Comparison of ENCODE assay signal across 20 mouse cellular contexts in the genomic region with DNA sequence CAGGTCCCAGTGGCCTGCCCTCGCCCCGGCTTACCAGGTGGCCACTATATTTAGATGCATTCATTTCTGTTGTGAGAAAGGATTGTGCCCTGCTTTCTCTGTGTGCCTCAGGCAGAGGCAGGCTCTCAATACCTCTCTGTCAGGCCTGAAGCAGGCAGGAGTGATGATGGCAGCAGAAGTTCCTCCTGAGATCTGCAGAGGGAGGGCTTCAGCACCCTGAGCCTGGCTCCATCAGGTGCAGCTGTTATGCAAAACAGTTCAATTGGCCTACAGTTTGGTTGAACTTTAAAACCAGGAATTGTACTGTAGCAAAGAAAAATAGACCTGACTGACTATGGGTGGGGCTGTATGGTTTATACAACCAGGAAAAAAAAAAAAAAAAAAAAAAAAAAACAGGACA.
DNase-seq lines count a peak whose midpoint lies in the region; ATAC-seq and TF ChIP-seq lines count a peak whose summit lies in the region.
"Had no signal": no experiment of that assay in that cellular context is flagged by ENCODE, and none has a peak within 500 bp of the region (broad histone marks: within the 10 kb centered on the region; RNA-seq: fewer than 3 reads in every experiment).

No protein-coding gene starts in this region.

- H3K27me3 ChIP-seq in forebrain, embryonic 10.5 days (ENCODE audit: poor library complexity, severe bottlenecking): no peaks in the 10 kb centered on the region
- H3K27me3 ChIP-seq in forebrain, embryonic 11.5 days (ENCODE audit: control insufficient read depth, insufficient read depth, low read length): no peaks in the 10 kb centered on the region
- H3K27me3 ChIP-seq in liver, embryonic 12.5 days (replicated peaks): no peaks in the 10 kb centered on the region
- H3K27me3 ChIP-seq in kidney, postnatal 0 days (ENCODE audit: insufficient read depth, low read length): no peaks in the 10 kb centered on the region
- no peaks in the 10 kb centered on the region for H3K27me3 ChIP-seq in small intestine, adult 2 months (ENCODE audit: control insufficient read depth, insufficient read depth, low read length)
- H3K27me3 ChIP-seq: embryonic facial prominence, embryonic 15.5 days; forebrain, embryonic 12.5 days; lung, embryonic 15.5 days had no signal

- H3K9ac ChIP-seq in forebrain, embryonic 11.5 days (ENCODE audit: low read length): no peak overlapping the region
- no peak overlapping the region for H3K9ac ChIP-seq in liver, embryonic 12.5 days
- H3K9ac ChIP-seq in kidney, postnatal 0 days (ENCODE audit: low read depth, low read length): no peak overlapping the region
- H3K9ac ChIP-seq: embryonic facial prominence, embryonic 15.5 days; forebrain, embryonic 12.5 days; lung, embryonic 15.5 days had no signal

- H3K36me3 ChIP-seq in forebrain, embryonic 10.5 days (replicated peaks): no peaks in the 10 kb centered on the region
- no peaks in the 10 kb centered on the region for H3K36me3 ChIP-seq in forebrain, embryonic 11.5 days (ENCODE audit: control insufficient read depth, insufficient read depth, low read length)
- H3K36me3 ChIP-seq in liver, embryonic 12.5 days: no peaks in the 10 kb centered on the region
- no peaks in the 10 kb centered on the region for H3K36me3 ChIP-seq in kidney, postnatal 0 days (ENCODE audit: insufficient read depth, low read length)
- no peaks in the 10 kb centered on the region for H3K36me3 ChIP-seq in small intestine, adult 2 months (ENCODE audit: control insufficient read depth, insufficient read depth, low read length)
- H3K36me3 ChIP-seq: embryonic facial prominence, embryonic 15.5 days; forebrain, embryonic 12.5 days; lung, embryonic 15.5 days had no signal

- no peak overlapping the region for H3K4me2 ChIP-seq in forebrain, embryonic 11.5 days (ENCODE audit: low read depth, low read length, severe bottlenecking)
- H3K4me2 ChIP-seq in liver, embryonic 12.5 days: no peak overlapping the region
- no peak overlapping the region for H3K4me2 ChIP-seq in kidney, postnatal 0 days (ENCODE audit: low read length)
- H3K4me2 ChIP-seq: embryonic facial prominence, embryonic 15.5 days; forebrain, embryonic 12.5 days; lung, embryonic 15.5 days had no signal

- H3K27ac ChIP-seq in forebrain, embryonic 10.5 days: 0 out of 2 replicates have a peak overlapping the region, but pooled peaks have one; percentile 8
- H3K27ac ChIP-seq in forebrain, embryonic 11.5 days (ENCODE audit: low read depth, low read length): no peak overlapping the region
- H3K27ac ChIP-seq in liver, embryonic 12.5 days: peak overlapping the region; percentile 56
- H3K27ac ChIP-seq in kidney, postnatal 0 days: no peak overlapping the region
- peak overlapping the region; percentile 44 for H3K27ac ChIP-seq in small intestine, adult 2 months (ENCODE audit: insufficient read depth, low read depth, low read length)
- H3K27ac ChIP-seq: embryonic facial prominence, embryonic 15.5 days; forebrain, embryonic 12.5 days; heart, adult 2 months; lung, embryonic 15.5 days had no signal

- no peak for TF ChIP-seq POLR2A in small intestine, adult 2 months (IDR thresholded peaks at IDR 0.05; ENCODE audit: low read depth, low read length)

- no peak overlapping the region for H3K4me3 ChIP-seq in forebrain, embryonic 10.5 days
- H3K4me3 ChIP-seq in forebrain, embryonic 11.5 days (ENCODE audit: low read depth, low read length): no peak overlapping the region
- H3K4me3 ChIP-seq in liver, embryonic 12.5 days: no peak overlapping the region
- no peak overlapping the region for H3K4me3 ChIP-seq in kidney, postnatal 0 days (replicated peaks; ENCODE audit: low read depth, low read length)
- H3K4me3 ChIP-seq in small intestine, adult 2 months (ENCODE audit: low read depth, low read length): no peak overlapping the region
- H3K4me3 ChIP-seq: embryonic facial prominence, embryonic 15.5 days; forebrain, embryonic 12.5 days; heart, adult 2 months; lung, embryonic 15.5 days had no signal

- no peak for ATAC-seq in forebrain, embryonic 11.5 days (replicated peaks; ENCODE audit: low FRiP score)
- no peak for ATAC-seq in liver, embryonic 12.5 days
- peak; percentile 57; the same call in 1 of the 2 replicates for ATAC-seq in kidney, postnatal 0 days (replicated peaks; ENCODE audit: low FRiP score, low read depth)

- WGBS in forebrain, embryonic 10.5 days: 89% methylated on average over 2 of the region's 2 CpGs
- 95% methylated on average over 2 of the region's 2 CpGs for WGBS in forebrain, embryonic 11.5 days
- WGBS in liver, embryonic 12.5 days (ENCODE audit: insufficient replicate concordance): 97% methylated on average over 2 of the region's 2 CpGs
- WGBS in kidney, postnatal 0 days: 86% methylated on average over 2 of the region's 2 CpGs
- 26% methylated on average over 2 of the region's 2 CpGs for WGBS in small intestine, adult 2 months

- H3K9me3 ChIP-seq in forebrain, embryonic 10.5 days: peaks cover 10% of the 10 kb centered on the region
- H3K9me3 ChIP-seq in forebrain, embryonic 11.5 days (ENCODE audit: control insufficient read depth, low read length): no peaks in the 10 kb centered on the region
- peaks cover 4% of the 10 kb centered on the region; the same call in 1 of the 2 replicates for H3K9me3 ChIP-seq in liver, embryonic 12.5 days (replicated peaks)
- no peaks in the 10 kb centered on the region for H3K9me3 ChIP-seq in kidney, postnatal 0 days (replicated peaks; ENCODE audit: low read length)
- H3K9me3 ChIP-seq: embryonic facial prominence, embryonic 15.5 days; forebrain, embryonic 12.5 days; lung, embryonic 15.5 days had no signal

- DNase-seq in forebrain, embryonic 10.5 days (ENCODE audit: extremely low spot score, low spot score): no peak
- no peak for DNase-seq in forebrain, embryonic 11.5 days (ENCODE audit: low spot score)
- DNase-seq in liver: no peak
- DNase-seq in kidney, postnatal 0 days (ENCODE audit: low spot score): no peak
- no peak for DNase-seq in embryo, embryonic 9.5 days (ENCODE audit: extremely low spot score)
- no peak for DNase-seq in cerebellum, adult 18-20 months
- DNase-seq: adrenal gland, postnatal 14 days; cerebellum, adult 11 months; cerebellum, postnatal 25 days; embryo, embryonic 11 days; gastrocnemius, postnatal 25 days; heart, adult 2 months; layer of hippocampus, postnatal 36 days; lung, postnatal 4 days; right cerebral cortex, postnatal 4 days had no signal

- H3K4me1 ChIP-seq in forebrain, embryonic 10.5 days: no peaks in the 10 kb centered on the region; the same call in 1 of the 2 replicates
- H3K4me1 ChIP-seq in forebrain, embryonic 11.5 days (replicated peaks; ENCODE audit: control insufficient read depth, insufficient read depth, low read length): no peaks in the 10 kb centered on the region
- H3K4me1 ChIP-seq in liver, embryonic 12.5 days: peaks cover 41% of the 10 kb centered on the region
- H3K4me1 ChIP-seq in kidney, postnatal 0 days (replicated peaks; ENCODE audit: insufficient read depth, low read length): no peaks in the 10 kb centered on the region; the same call in 1 of the 2 replicates
- peaks cover 16% of the 10 kb centered on the region; the same call in 1 of the 2 replicates for H3K4me1 ChIP-seq in small intestine, adult 2 months (ENCODE audit: control insufficient read depth, insufficient read depth, insufficient read length, low read length)
- H3K4me1 ChIP-seq: embryonic facial prominence, embryonic 15.5 days; forebrain, embryonic 12.5 days had no signal

- TF ChIP-seq CTCF in kidney, postnatal 0 days (IDR thresholded peaks at IDR 0.05; ENCODE audit: low read depth): peak; percentile 7; the same call in 1 of the 2 replicates
- no peak for TF ChIP-seq CTCF in small intestine, adult 2 months (IDR thresholded peaks at IDR 0.05; ENCODE audit: extremely low read depth, insufficient read length, insufficient replicate concordance, low read depth, low read length)

Comparison
In these comparisons a context has a peak if more than half of its experiments do, and no peak if none do; other contexts are left out.
1. H3K27ac ChIP-seq: peak in forebrain, embryonic 10.5 days (single experiment), liver, embryonic 12.5 days (single experiment) and small intestine, adult 2 months (single experiment); none in forebrain, embryonic 11.5 days (single experiment) and kidney, postnatal 0 days (single experiment).